Mouse (Mus musculus): ENCODE measurements around the gene Ctnnal1. TPM values are rescaled to one million over a fixed set of nuclear protein-coding genes. Genes with fewer than 3 reads are reported as not detected.

Gene Ctnnal1
- polyA plus RNA-seq, 1 experiment, result 2.0 TPM

GRCm38 (mm10) chr4:56768913-56769312 lies 96.1 kb downstream of the Ctnnal1 start:
- H3K27me3 ChIP-seq (ENCODE audit: control insufficient read depth, insufficient read depth, low read length), result no peaks in the 10 kb centered on the region
- no peak overlapping the region for H3K27ac ChIP-seq (ENCODE audit: insufficient read depth, low read length)
- no peaks in the 10 kb centered on the region for H3K4me1 ChIP-seq (ENCODE audit: control insufficient read depth, insufficient read depth, insufficient read length)
- DNase-seq (ENCODE audit: low read depth in 1 of 2, low spot score in 2 of 2), result no peak
- WGBS, result 95% methylated on average over 7 of the region's 7 CpGs
- H3K4me3 ChIP-seq (ENCODE audit: extremely low read depth, insufficient read depth, insufficient read length), result no peak overlapping the region
- peaks cover 57% of the 10 kb centered on the region for H3K36me3 ChIP-seq (ENCODE audit: control insufficient read depth, insufficient read depth, low read length)
- no peak for TF ChIP-seq POLR2A (IDR thresholded peaks at IDR 0.05; ENCODE audit: low read depth, low read length)
- no peak for TF ChIP-seq CTCF (IDR thresholded peaks at IDR 0.05; ENCODE audit: extremely low read depth, insufficient read depth, insufficient read length, insufficient replicate concordance)

- Histone ChIP-seq H3K27ac (ENCODE audit: insufficient read depth, low read length) (no peak overlapping the region), H3K4me1 (ENCODE audit: control insufficient read depth, insufficient read depth, insufficient read length) (no peaks in the 10 kb centered on the region), H3K27me3 (ENCODE audit: control insufficient read depth, insufficient read depth, low read length) (no peaks in the 10 kb centered on the region), H3K36me3 (ENCODE audit: control insufficient read depth, insufficient read depth, low read length) (peaks cover 54% of the 10 kb centered on the region), H3K4me3 (ENCODE audit: extremely low read depth, insufficient read depth, insufficient read length) (no peak overlapping the region)
- no peak for TF ChIP-seq CTCF (IDR thresholded peaks at IDR 0.05; ENCODE audit: extremely low read depth, insufficient read depth, insufficient read length, insufficient replicate concordance)
- TF ChIP-seq POLR2A (IDR thresholded peaks at IDR 0.05; ENCODE audit: low read depth, low read length), result no peak
- 63% methylated on average over 5 of the region's 5 CpGs for whole genome bisulfite sequencing
- no peak for DNase-seq (ENCODE audit: low read depth in 1 of 2, low spot score in 2 of 2)
These were observed 97.1 kb downstream of the Ctnnal1 start for GRCm38 (mm10) chr4:56767861-56768284.

Other genes with a start within 250 kb of the Ctnnal1 start
- not detected in 2 replicates for gene Gm26657, start 125.1 kb downstream of the Ctnnal1 start, polyA plus RNA-seq (2012; rRNA removed)
- 0.12 TPM in 1 of 2 replicates, not detected in the other for gene Actl7b, start 123.7 kb downstream of the Ctnnal1 start, polyA plus RNA-seq (2012; rRNA removed)
- gene Actl7a, start 121.8 kb downstream of the Ctnnal1 start, polyA plus RNA-seq (2012; rRNA removed), result not detected in 2 replicates
- gene Elp1, start 62.9 kb downstream of the Ctnnal1 start, polyA plus RNA-seq (2012; rRNA removed), result 8.6 and 9.7 TPM in 2 replicates
- 3.1 and 3.5 TPM in 2 replicates for gene Fam206a, start 62.8 kb downstream of the Ctnnal1 start, polyA plus RNA-seq (2012; rRNA removed)
- gene Tmem245, start 82.2 kb upstream of the Ctnnal1 start, polyA plus RNA-seq (2012; rRNA removed), result 9.0 and 9.4 TPM in 2 replicates
- not detected in 2 replicates for gene Frrs1l, start 125.2 kb upstream of the Ctnnal1 start, polyA plus RNA-seq (2012; rRNA removed)